Mouse (Mus musculus): ENCODE measurements around the gene Chl1.

The Chl1 gene

GRCm38 (mm10) chr6:103791077-103791632 is 280.8 kb downstream of the Chl1 start:
- in situ Hi-C loops (cut with MboI; ENCODE audit: low sequenced_read_pairs), result no loop called here

GRCm38 (mm10) chr6:103795241-103795640 is 284.9 kb downstream of the Chl1 start:
- in situ Hi-C loops (cut with MboI; ENCODE audit: low sequenced_read_pairs), result no loop called here

Measured in CH12F3 (cell line).